Mouse (Mus musculus): ENCODE measurements around the gene Ager.

- no peak for TF ChIP-seq CTCF (IDR thresholded peaks at IDR 0.05; ENCODE audit: low read depth)
- no peak for TF ChIP-seq EP300 (IDR thresholded peaks at IDR 0.05; ENCODE audit: low read depth)
Measured at GRCm38 (mm10) chr17:34585121-34585520, 12.5 kb upstream of the Ager start.

Data from liver, postnatal 0 days (tissue).